Mouse (Mus musculus) urinary bladder, adult 18-20 months (tissue): ENCODE results near the gene Wnt8b.
A peak's percentile ranks its signal among the peaks of the same experiment; 100 is the strongest.

Experiments
- DNase-seq, 2 experiments: peaks; one replicate each; pipeline ENCODE4 v3.0.0; 2022; ENCODE audit warnings: low spot score in 2 of 2, mixed read lengths in 2 of 2

The Wnt8b gene

GRCm38 (mm10) chr19:44554861-44555590, 61.8 kb downstream of the Wnt8b start, which contains the start of gene Ndufb8:
TSS of gene Ndufb8 (minus strand) at chr19:44555440.
- peak; percentile 92 to 96 for DNase-seq

- peak; percentile 85 to 88 for DNase-seq
Measured at GRCm38 (mm10) chr19:44562652-44563206, 69.5 kb downstream of the Wnt8b start, which contains the start of gene Hif1an. TSS of gene Hif1an (plus strand) at chr19:44562850.
